Mouse (Mus musculus): ENCODE measurements around the gene Tpp2. TPM values are rescaled to one million over a fixed set of nuclear protein-coding genes. Genes with fewer than 3 reads are reported as not detected.

The Tpp2 gene
- 100 to 1,000 TPM; 111 to 114 TPM for polyA plus RNA-seq (2017; shearing (Covaris generic))

GRCm38 (mm10) chr1:43933488-43934415 lies at the start of gene Tpp2:
Gene Tpp2 (plus strand): TSS chr1:43933647.
- ATAC-seq, result peak; percentile 88

- ATAC-seq, result peak; percentile 28
These were observed 45.1 kb upstream of the Tpp2 start for GRCm38 (mm10) chr1:43888358-43888757.

DNA sequence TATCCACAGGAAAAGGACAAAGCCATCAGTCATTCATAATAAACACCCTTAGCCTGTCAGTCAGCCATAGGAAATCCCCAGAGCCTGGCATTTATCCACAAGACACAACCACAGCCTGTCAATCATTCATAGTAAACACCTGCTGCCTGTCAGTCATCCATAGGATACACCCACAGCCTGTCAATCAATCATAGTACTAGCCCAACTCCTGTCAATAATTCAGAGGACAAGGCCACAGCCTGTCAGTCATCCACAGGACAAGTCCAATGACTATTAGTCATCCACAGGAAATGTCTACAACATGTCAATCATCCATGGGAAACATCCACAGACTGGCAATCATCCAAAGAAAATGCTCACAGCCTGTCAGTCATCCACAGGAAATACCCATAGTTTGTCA lies 37.7 kb upstream of the Tpp2 start:
- no peak for ATAC-seq

DNA sequence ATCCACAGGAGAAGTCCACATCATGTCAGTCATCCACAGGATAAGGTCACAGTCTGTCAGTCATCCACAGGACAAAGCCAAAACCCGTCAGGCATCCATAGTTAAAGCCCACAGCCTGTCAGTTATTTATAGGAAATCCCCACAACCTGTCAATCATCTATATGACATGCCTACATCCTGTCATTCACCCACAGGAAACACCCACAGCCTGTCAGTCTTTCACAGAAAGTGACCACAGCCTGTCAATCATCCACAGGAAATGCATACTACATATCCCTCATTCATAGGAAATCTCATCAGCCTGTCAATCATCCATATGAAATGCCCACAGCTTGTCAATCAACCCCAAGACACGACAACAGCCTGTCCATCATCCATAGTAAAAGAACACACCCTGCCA lies 36.3 kb upstream of the Tpp2 start:
- peak; percentile 96 for ATAC-seq

- no peak for ATAC-seq
These were observed 35.5 kb upstream of the Tpp2 start for GRCm38 (mm10) chr1:43897987-43898386.

GRCm38 (mm10) chr1:43898991-43899714 lies 34.3 kb upstream of the Tpp2 start:
- peak; percentile 20 for ATAC-seq

DNA sequence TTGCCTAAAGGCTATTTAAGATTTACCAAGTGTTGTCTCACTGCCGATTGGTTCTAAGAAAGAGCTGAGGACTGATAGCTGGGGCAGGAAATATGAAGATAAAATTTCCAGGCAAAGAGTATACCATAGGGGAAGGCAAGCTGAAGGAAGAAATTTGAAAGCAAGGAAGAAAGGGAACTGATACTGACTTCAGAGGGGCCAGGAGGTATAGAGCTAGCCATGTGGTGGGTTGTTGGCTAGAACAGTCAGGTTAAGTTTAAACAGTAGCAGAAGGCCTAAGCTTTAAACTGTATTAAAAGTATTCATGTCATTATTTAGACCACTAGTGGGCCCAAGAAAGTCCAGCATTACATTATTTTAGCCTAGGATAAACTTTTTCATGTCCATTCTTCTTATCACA lies 31.0 kb upstream of the Tpp2 start:
- no peak for ATAC-seq

DNA sequence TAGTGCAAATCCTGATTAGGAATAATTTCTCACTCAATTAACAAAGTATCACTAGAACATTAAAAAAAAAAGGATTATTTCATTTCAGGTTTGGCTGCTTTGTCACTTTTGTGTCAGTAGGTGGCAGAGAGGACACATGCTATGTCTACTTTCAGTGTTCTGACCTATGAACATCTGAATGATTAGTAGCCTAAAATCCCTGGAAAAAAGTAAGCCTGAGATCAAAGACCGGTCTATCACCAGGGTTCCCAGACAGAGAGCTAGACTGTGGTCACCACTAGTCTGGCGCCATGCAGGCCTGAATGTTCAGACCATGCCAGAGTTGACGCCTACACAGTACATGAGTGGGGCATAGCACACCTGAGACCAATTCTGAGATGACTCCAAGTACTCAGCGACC lies 30.6 kb upstream of the Tpp2 start:
- peak; percentile 45 for ATAC-seq

GRCm38 (mm10) chr1:43915428-43915827 lies 18.0 kb upstream of the Tpp2 start:
- peak; percentile 36 for ATAC-seq

DNA sequence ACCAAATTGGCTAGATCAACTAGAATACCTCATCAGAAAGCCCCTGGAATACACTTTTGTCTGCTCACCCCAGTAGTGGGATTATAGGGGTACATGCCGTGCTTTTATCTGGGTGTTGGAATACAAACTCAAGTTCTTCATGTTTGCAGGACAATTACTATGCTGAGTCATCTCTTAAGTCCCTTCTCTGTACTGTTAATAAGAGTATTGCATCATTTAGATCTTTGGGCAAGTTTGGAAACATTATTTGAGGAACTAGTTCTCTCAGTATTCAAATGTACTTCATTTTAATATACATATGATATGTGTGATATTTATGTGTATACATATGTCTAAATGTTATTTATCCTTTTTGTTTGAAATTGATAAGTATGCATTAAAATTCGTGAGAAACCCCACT lies 16.6 kb upstream of the Tpp2 start:
- ATAC-seq, result no peak

- no peak for ATAC-seq
These were observed 966 bp downstream of the Tpp2 start for GRCm38 (mm10) chr1:43934416-43934810.

DNA sequence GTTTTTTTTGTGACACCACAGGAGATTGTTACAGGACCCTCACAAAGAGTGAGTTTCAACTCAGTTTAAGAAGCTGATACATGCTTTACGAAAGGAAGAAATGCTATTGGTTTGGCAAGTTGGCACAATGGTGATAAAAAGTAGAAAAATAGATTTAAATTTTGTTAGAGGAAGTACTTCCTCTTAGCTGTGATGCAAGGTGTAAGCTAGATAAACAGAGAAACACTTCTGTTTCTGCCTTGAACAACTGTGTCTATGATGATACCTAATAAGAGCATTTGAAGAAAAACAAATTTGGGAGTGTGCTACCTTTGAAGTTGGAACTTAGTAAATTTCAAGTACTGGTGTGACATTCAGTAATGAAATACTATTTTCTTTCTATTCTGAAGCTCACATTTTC lies 5.9 kb downstream of the Tpp2 start:
- peak; percentile 48 for ATAC-seq

DNA sequence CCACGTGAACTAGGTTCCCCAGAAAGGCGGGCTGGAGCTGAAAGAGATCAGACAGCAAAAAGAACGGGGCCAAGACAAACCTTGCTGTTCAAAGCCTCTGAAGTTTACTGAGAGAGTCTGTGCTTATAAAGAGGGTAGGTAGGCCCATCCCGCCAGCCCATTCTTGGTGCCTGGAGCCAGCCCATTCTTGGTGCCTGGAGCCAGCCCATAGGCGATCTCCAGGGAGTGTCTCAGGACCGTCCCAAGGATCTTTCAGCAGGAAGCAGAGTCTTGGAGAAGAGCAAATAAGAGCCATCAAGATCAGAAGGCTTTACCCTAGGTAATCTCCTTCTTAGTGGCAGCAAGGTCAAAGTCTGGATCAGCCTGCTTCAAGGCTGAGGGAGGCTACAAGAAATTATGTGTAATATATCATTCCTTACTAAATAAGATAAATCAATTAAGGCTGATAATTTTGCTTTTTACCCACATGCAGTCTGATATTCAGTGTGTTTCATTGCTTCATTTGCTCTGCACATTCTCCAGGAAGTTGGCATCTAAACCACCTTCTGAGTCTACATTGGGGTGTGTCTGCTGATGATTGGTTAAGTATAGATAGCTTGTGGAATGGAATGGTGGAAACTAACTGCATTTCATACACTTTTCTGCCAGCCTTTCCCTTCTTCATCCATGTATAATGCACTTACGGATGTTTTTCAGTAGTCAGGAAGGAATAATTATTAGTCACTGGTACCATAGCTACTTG lies 8.2 kb downstream of the Tpp2 start:
- no peak for ATAC-seq

- no peak for ATAC-seq
These were observed 9.4 kb downstream of the Tpp2 start for GRCm38 (mm10) chr1:43942814-43943213.

GRCm38 (mm10) chr1:43953679-43954078 lies 20.2 kb downstream of the Tpp2 start:
- ATAC-seq, result no peak

GRCm38 (mm10) chr1:43964381-43964780 lies 30.9 kb downstream of the Tpp2 start:
- ATAC-seq, result no peak

- peak; percentile 46 for ATAC-seq
These were observed 33.3 kb downstream of the Tpp2 start for GRCm38 (mm10) chr1:43966756-43967155.

DNA sequence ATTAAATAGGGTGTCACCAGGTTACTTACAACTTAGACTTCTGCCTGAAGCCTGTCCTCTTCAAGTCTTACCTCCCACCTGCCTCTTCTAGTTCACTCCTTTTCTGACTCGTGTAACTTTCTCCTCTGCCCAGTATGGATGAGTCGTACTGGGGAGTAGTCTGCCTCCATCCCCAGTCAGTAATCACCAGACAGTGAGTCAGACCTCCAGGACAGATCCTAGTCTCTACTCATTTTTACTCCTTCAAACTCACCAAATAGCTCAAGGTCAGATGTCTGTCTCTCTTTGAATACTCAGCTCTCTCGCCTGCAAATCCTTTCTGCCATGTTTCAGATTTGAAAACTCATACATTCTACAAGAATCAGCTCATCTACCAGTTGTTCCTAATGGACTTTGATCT lies 35.9 kb downstream of the Tpp2 start:
- ATAC-seq, result no peak

- ATAC-seq, result no peak
These were observed 37.6 kb downstream of the Tpp2 start for GRCm38 (mm10) chr1:43971089-43971488.

DNA sequence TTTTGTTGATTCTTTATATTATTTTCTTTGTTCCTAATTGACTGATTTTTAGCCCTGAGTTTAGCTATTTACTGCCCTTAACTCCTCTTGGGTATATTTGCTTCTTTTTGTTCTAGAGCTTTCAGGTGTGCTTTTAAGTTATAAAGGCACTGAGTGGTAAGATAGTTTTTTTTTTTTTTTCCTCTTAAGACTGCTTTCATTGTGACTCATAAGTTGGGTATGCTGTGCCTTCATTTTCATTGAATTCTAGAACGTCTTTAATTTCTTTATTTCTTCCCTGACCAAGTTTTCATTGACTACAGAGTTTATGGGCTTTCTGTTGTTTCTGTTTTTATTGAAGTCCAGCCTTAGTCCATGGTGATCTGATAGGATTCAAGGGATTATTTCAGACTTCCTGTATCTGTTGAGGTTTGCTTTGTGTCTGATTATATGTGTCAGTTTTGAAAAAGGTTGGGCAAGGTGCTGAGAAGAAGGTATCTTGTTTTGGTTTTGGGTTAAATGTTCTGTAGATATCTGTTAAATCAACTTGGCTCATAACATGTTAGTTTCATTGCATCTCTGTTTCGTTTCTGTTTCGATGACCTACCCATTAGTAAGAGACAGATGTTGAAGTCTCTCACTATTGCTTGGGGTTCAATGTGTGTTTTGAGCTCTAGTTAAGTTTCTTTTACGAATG lies 63.6 kb downstream of the Tpp2 start:
- ATAC-seq, result peak; percentile 40

- no peak for ATAC-seq
These were observed 71.1 kb downstream of the Tpp2 start for GRCm38 (mm10) chr1:44004513-44004912.

DNA sequence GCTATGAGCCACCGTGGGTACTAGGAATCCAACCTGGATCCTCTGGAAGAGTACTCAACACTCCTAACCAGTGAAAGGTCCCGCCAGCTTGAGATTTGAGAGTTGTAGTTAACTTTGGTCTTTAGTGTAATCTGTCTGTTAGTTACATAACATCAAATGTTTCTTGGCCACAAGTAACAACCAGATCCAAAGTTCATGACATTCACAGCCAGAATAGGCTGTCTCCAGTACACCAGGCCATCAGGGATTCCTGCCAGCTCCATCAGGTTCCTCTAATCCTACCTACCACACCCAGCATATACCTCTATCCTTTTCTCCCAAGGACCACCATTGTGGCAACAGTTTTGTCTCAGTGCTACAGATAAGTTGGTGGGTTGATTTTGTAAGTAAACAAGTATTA lies 82.1 kb downstream of the Tpp2 start:
- no peak for ATAC-seq

DNA sequence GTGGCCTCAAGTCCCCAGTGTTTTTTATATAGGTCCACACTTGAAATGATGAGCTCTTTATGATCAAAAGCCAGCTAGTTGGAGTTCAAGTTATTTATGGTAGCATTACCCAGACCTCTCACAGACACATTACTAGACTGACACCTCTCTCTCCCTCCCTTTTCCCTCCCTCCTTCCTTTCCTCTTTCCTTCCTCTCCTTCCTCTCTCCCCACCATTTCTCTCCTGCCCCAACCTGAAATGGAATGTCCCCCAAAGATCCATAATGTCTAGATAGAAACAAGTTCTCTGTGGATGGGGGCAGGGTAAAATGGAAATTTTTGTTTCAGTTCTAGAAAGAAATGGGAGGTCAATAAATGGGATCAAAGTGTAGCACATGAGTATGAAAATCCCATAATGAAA lies 86.5 kb downstream of the Tpp2 start, which contains the start of gene Mettl21c:
TSS of gene Mettl21c (minus strand) at position 101 of the 400 bp plus-strand sequence.
- no peak for ATAC-seq
